Mouse (Mus musculus): ENCODE data around the gene Myo1a. TPM values are rescaled to one million over a fixed set of nuclear protein-coding genes. Genes with fewer than 3 reads are reported as not detected.

Myo1a gene
- polyA plus RNA-seq, 1 experiment from 2014 or later = 33.8 TPM

DNA sequence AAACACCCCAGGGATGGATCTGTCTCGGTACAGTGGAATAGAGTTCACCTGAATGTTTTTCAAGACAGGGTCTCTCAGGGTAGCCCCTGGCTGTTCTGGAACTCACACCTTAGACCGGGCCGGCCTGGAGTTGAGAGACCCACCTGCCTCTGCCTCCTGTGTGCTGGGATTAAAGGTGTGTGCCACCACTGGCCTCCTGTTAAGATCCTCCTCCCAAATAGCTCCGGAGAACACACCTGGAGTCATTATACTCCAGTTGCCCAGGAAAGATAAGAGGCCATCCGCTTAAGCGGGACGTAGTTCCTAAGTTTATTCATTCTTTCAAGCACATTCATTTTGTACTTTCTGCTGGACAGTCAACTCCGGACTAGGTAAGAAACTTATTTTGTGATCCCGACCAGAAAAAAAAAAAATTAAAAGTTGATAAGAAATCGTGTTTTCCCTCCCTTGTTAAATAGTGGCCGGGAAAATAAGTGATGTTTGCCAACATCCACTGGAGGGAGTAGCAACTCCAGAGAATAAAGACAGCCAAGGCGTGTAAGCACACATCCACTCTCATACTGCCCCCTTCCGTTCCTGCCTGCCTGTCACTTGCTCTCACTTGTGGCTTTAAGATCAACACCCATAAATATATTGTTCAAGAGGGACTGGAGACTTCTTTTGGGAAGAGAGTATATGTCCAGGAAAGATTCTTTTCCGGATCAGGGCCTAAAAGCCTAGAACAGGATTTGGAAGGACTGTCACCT, 27.2 kb upstream of the Myo1a start:
- H3K9ac ChIP-seq = peak overlapping the region; percentile 70
- H3K36me3 ChIP-seq = no peaks in the 10 kb centered on the region
- peak; percentile 48; the same call in 1 of the 2 replicates for ATAC-seq
- peak overlapping the region; percentile 94 for H3K4me2 ChIP-seq (replicated peaks)
- H3K27me3 ChIP-seq (replicated peaks) = no peaks in the 10 kb centered on the region
- H3K4me1 ChIP-seq (replicated peaks) = peaks cover 10% of the 10 kb centered on the region
- WGBS = 7% methylated on average over 14 of the region's 14 CpGs
- H3K4me3 ChIP-seq (replicated peaks) = peak overlapping the region; percentile 80
- no peaks in the 10 kb centered on the region for H3K9me3 ChIP-seq
- H3K27ac ChIP-seq = peak overlapping the region; percentile 66

DNA sequence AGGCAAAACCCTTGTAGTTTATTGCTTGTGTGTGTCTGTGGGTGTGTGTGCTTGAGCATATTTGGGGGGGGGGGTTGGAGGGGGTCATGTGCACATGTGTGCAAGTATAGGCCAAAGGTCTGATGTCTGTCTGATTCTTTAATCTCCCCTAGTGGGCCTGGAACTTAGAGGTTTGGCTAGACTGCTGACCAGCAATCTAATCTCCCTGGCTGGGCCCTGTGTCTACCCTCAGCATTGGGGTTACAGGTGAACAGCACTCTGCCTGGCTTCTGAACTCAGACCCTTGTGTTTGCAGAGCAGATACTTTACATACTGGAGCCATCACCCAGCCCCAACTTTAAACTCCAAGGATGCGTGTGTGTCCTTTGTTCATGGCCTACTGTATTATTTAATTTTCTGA, 25.8 kb upstream of the Myo1a start:
- Histone ChIP-seq H3K9me3 (no peaks in the 10 kb centered on the region), H3K27ac (no peak overlapping the region), H3K9ac (no peak overlapping the region), H3K27me3 (replicated peaks) (no peaks in the 10 kb centered on the region), H3K4me3 (replicated peaks) (no peak overlapping the region), H3K4me2 (replicated peaks) (no peak overlapping the region), H3K36me3 (no peaks in the 10 kb centered on the region), H3K4me1 (replicated peaks) (peaks cover 10% of the 10 kb centered on the region)
- no peak for ATAC-seq
- WGBS = 89% methylated on average over 1 of the region's 1 CpGs

GRCm38 (mm10) chr10:127679881-127680280, 25.1 kb upstream of the Myo1a start:
- Histone ChIP-seq H3K36me3 (no peaks in the 10 kb centered on the region), H3K4me3 (replicated peaks) (no peak overlapping the region), H3K4me1 (replicated peaks) (peaks cover 9% of the 10 kb centered on the region), H3K27me3 (replicated peaks) (no peaks in the 10 kb centered on the region), H3K9ac (no peak overlapping the region), H3K4me2 (replicated peaks) (no peak overlapping the region), H3K9me3 (no peaks in the 10 kb centered on the region), H3K27ac (no peak overlapping the region)
- ATAC-seq = no peak
- 86% methylated on average over 3 of the region's 3 CpGs for WGBS

DNA sequence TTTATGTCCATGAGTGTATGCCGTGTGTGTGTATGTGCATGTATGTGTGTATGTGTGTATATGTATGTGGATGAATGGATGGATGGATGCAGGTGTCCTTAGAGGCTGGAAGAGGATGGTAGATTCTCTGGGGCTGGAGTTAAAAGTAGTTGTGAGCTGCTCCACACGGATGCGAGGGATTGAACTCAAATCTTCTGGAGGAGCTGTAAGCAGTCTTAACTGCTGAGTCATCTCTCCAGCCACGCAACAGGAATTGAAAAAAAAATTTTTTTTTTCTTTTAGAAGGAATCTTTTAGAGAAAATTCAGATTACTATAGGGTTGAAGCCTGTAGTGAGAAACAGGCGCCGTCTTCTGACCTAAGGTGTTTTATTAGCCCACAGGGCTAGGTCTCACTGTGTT, 22.1 kb upstream of the Myo1a start:
- WGBS = 90% methylated on average over 6 of the region's 6 CpGs
- no peak overlapping the region for H3K27ac ChIP-seq
- H3K4me2 ChIP-seq (replicated peaks) = no peak overlapping the region
- no peaks in the 10 kb centered on the region for H3K9me3 ChIP-seq
- no peak for ATAC-seq
- H3K9ac ChIP-seq = no peak overlapping the region
- no peaks in the 10 kb centered on the region for H3K27me3 ChIP-seq (replicated peaks)
- H3K36me3 ChIP-seq = no peaks in the 10 kb centered on the region
- no peaks in the 10 kb centered on the region; the same call in 1 of the 2 replicates for H3K4me1 ChIP-seq (replicated peaks)
- H3K4me3 ChIP-seq (replicated peaks) = no peak overlapping the region

DNA sequence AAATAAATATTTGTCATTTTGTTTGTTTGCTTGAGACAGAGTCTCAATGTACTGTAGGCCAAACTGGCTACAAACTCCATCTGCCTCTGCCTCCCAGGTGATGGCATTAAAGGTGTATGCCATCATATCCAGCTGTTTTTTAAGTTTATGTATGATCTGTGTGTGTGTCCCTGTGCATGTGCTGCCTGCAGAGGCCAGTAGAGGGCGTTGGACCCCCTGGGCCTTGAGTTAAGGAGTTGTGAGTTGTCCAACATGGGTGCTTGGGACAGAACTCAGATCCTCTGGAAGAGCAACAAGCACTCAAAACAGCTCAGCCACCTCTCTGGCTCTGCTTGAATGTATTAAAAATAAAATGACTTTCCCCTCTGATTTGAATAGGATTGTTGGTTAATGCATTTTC, 13.9 kb upstream of the Myo1a start:
- Histone ChIP-seq H3K4me2 (replicated peaks) (no peak overlapping the region), H3K27ac (no peak overlapping the region), H3K9me3 (no peaks in the 10 kb centered on the region), H3K36me3 (peaks cover 10% of the 10 kb centered on the region; the same call in 1 of the 2 replicates), H3K4me3 (replicated peaks) (no peak overlapping the region), H3K9ac (no peak overlapping the region), H3K27me3 (replicated peaks) (no peaks in the 10 kb centered on the region), H3K4me1 (replicated peaks) (no peaks in the 10 kb centered on the region)
- 20% methylated on average over 1 of the region's 1 CpGs for WGBS
- no peak for ATAC-seq

- peak; percentile 39; the same call in 1 of the 2 replicates for ATAC-seq
- Histone ChIP-seq H3K9me3 (no peaks in the 10 kb centered on the region), H3K4me2 (replicated peaks) (no peak overlapping the region), H3K4me1 (replicated peaks) (no peaks in the 10 kb centered on the region), H3K36me3 (peaks cover 20% of the 10 kb centered on the region; the same call in 1 of the 2 replicates), H3K27me3 (replicated peaks) (no peaks in the 10 kb centered on the region), H3K4me3 (replicated peaks) (no peak overlapping the region), H3K9ac (no peak overlapping the region), H3K27ac (no peak overlapping the region)
- 48% methylated on average over 2 of the region's 2 CpGs for WGBS
These were observed 10.3 kb upstream of the Myo1a start for GRCm38 (mm10) chr10:127694636-127695035.

GRCm38 (mm10) chr10:127695775-127696174, 9.2 kb upstream of the Myo1a start:
- peaks cover 20% of the 10 kb centered on the region; the same call in 1 of the 2 replicates for H3K36me3 ChIP-seq
- WGBS = 78% methylated on average over 7 of the region's 7 CpGs

DNA sequence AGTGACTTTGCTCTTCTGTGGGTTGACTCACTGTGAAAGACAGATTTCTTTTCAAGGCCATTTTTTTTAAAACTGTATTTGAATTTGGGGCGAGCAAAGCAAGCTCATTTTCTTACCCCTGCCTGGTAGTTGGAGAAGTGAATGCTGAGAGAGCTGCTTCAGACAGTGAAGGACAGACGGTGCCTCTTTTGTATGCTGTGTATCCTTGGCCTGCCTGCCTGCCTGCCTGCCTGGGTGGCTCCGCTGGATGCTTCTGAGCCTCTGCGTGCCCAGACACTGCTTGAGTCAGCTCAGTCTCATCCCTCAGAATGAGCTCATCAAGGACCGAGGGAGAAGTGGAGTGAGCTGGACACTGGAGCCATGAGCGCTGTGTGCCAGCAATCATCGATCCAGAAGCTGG, 6.0 kb upstream of the Myo1a start:
- H3K9ac ChIP-seq = no peak overlapping the region
- H3K27me3 ChIP-seq (replicated peaks) = no peaks in the 10 kb centered on the region
- no peak overlapping the region for H3K27ac ChIP-seq
- WGBS = 91% methylated on average over 7 of the region's 7 CpGs
- H3K4me2 ChIP-seq (replicated peaks) = no peak overlapping the region
- H3K9me3 ChIP-seq = no peaks in the 10 kb centered on the region
- H3K4me3 ChIP-seq (replicated peaks) = no peak overlapping the region
- peaks cover 6% of the 10 kb centered on the region; the same call in 1 of the 2 replicates for H3K4me1 ChIP-seq (replicated peaks)
- peaks cover 20% of the 10 kb centered on the region; the same call in 1 of the 2 replicates for H3K36me3 ChIP-seq
- ATAC-seq = no peak

More at GRCm38 (mm10) chr10:127695775-127696174, 9.2 kb upstream of the Myo1a start:
- Histone ChIP-seq H3K9me3 (no peaks in the 10 kb centered on the region), H3K27me3 (replicated peaks) (no peaks in the 10 kb centered on the region), H3K9ac (no peak overlapping the region), H3K4me1 (replicated peaks) (no peaks in the 10 kb centered on the region), H3K27ac (no peak overlapping the region), H3K4me3 (replicated peaks) (no peak overlapping the region), H3K4me2 (replicated peaks) (no peak overlapping the region)
- peak; percentile 51; the same call in 1 of the 2 replicates for ATAC-seq

DNA sequence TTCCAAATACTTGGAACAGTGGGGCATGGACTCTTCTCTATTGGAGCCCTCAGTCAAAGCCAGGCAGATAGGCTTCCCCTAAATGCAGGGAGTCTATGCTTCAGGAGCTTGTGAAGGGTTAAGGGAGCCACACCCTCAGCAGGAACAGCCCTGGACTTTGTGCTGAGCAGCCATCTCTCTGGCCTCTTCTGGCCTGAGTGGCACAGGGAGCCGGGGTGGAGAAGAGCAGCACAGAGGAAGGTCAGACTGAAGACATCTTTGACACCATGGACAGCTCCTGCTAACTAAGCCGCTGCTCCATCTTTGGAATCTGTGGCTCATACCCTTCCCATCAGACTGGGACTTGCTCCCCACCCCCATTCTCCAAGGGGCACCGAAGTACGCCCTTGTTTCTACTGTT, 1.7 kb upstream of the Myo1a start:
- no peak overlapping the region for H3K9ac ChIP-seq

DNA sequence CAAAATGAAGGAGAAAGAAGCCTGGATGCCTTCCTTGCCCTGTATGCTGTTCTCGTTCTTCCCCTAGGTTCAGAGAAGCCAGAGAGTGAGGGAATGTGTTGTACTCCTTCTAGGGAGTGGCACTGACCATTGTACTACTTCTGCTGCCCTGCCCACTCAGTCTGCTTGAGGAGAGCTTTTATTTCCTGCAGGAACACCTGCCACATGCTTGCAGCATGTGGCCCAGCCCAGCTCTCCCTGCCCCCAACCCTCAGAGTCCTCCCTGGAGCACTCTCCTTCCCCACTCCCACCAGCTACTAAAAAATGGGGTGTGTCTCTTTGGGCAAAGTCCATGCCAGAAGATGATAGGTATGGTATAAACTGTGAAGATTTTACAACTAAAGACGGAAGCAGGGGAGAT, 677 bp upstream of the Myo1a start:
- 0 out of 2 replicates have a peak overlapping the region, but pooled peaks have one; percentile 40 for H3K4me2 ChIP-seq (replicated peaks)

More for the DNA sequence above, 1.7 kb upstream of the Myo1a start:
- Histone ChIP-seq H3K36me3 (no peaks in the 10 kb centered on the region), H3K27ac (peak overlapping the region; percentile 62; the same call in 1 of the 2 replicates), H3K4me1 (replicated peaks) (peaks cover 11% of the 10 kb centered on the region), H3K4me2 (replicated peaks) (peak overlapping the region; percentile 29; the same call in 1 of the 2 replicates), H3K9me3 (no peaks in the 10 kb centered on the region), H3K4me3 (replicated peaks) (peak overlapping the region; percentile 29), H3K27me3 (replicated peaks) (no peaks in the 10 kb centered on the region)
- WGBS = 38% methylated on average over 4 of the region's 4 CpGs
- ATAC-seq = peak; percentile 75

DNA sequence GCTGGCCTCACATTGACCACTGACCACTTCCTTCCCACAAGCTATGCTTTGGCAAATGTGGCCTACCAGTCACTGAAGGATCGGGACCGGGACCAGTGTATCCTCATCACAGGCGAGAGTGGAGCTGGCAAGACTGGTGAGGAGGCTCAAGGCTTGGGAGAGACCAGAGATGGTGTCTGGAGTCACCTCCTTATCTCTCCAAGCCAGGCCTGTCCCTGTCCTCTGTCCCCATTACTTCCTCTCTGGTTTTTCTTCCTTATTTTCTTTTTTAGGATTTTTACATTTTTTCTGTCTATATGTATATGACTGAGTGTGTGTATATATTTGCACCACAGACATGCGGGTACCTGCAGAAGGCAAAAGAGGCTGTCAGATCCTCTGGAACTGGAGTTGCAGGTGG, 813 bp downstream of the Myo1a start:
- Histone ChIP-seq H3K9me3 (no peaks in the 10 kb centered on the region), H3K27me3 (replicated peaks) (no peaks in the 10 kb centered on the region), H3K36me3 (no peaks in the 10 kb centered on the region), H3K4me1 (replicated peaks) (peaks cover 11% of the 10 kb centered on the region), H3K27ac (no peak overlapping the region), H3K9ac (no peak overlapping the region), H3K4me2 (replicated peaks) (no peak overlapping the region), H3K4me3 (replicated peaks) (no peak overlapping the region)
- no peak for ATAC-seq
- 93% methylated on average over 4 of the region's 4 CpGs for WGBS

More for the DNA sequence above, 677 bp upstream of the Myo1a start:
- Histone ChIP-seq H3K27ac (peak overlapping the region; percentile 62; the same call in 1 of the 2 replicates), H3K36me3 (no peaks in the 10 kb centered on the region), H3K27me3 (replicated peaks) (no peaks in the 10 kb centered on the region), H3K9ac (no peak overlapping the region), H3K4me1 (replicated peaks) (peaks cover 11% of the 10 kb centered on the region), H3K4me3 (replicated peaks) (0 out of 2 replicates have a peak overlapping the region, but pooled peaks have one; percentile 29), H3K9me3 (no peaks in the 10 kb centered on the region)
- 32% methylated on average over 2 of the region's 2 CpGs for WGBS
- peak; percentile 86 for ATAC-seq

- no peaks in the 10 kb centered on the region for H3K27me3 ChIP-seq (replicated peaks)
- no peak overlapping the region for H3K4me3 ChIP-seq (replicated peaks)
- H3K9me3 ChIP-seq = no peaks in the 10 kb centered on the region
- H3K9ac ChIP-seq = no peak overlapping the region
- H3K4me2 ChIP-seq (replicated peaks) = no peak overlapping the region
- H3K27ac ChIP-seq = no peak overlapping the region
- ATAC-seq = no peak
- H3K4me1 ChIP-seq (replicated peaks) = peaks cover 11% of the 10 kb centered on the region
- WGBS = 78% methylated on average over 7 of the region's 7 CpGs
- no peaks in the 10 kb centered on the region for H3K36me3 ChIP-seq
These were observed 2.8 kb downstream of the Myo1a start for GRCm38 (mm10) chr10:127707721-127708120.
